Mouse (Mus musculus): Measurements from ENCODE around the gene Plod3.

DNA sequence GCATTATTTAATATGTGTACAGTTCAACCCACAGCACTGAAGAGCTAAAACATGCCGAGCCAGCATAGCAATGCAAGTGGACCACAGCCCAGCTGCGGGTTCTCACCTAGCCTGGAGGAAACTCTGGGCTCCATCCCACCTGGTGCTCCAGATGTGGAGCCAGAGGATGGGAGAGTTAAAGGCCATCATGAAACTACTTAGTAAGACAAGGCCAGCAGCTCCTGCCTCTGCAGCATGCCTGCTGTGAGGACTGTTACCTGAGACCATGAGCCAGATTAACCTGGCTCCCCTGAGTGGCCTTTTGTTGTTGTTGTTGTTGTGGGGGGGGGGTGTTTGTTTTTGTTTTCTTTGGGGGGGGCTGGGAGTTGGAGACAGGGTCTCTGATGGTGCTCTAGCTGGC is 43.4 kb upstream of the Plod3 start:
- TF ChIP-seq CTCF (IDR thresholded peaks at IDR 0.05; ENCODE audit: low read depth) = no peak
- TF ChIP-seq EP300 (IDR thresholded peaks at IDR 0.05; ENCODE audit: low read depth) = no peak
